Mouse (Mus musculus): ENCODE data around the gene Ankrd13a.
"Not testable (repeated sequence)": the region's sequence is repeated elsewhere in the genome, so short reads cannot be mapped to it uniquely, and the experiment has no call there.

Ankrd13a gene

DNA sequence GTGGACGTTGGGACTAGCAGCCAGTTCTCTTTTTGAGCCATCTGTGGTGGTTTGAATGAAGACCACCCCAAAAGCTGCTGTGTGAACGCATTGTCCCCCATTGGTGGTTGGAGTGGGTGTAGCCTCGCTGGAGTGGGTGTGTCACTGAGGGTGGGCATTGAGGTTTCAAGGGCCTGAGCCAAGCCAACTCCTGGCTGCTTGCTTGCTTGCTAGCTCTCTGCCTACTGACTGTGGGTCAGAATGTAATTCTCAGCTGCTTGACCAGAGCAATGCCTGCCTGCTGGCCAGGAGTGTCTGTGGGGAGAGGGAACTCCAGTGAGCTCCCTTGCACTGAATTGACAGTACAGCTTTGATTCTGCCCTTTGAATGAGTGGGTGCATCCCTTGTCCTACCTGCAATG lies 55.3 kb downstream of the Ankrd13a start:
- in situ Hi-C loops (cut with MseI, MboI) = no loop called here

DNA sequence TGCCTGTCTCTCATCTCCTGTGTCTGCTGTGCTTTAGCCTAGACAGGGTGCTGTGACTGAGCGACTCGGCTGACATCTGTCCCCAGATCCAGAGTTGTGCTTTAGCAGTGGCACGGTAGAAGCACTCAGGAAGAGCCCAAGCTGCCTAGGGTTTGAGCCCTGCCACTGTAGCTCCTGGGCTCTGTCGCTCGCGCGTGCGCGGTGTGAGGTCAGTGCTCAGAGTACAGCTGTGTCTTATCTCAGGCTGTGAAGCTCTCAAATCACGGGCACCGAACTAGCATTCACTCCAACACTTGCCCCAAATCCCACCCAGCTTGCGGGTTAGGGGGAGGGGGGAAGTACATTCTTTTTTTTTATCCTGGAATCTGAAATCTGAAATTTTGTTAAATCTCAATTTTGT lies 62.4 kb downstream of the Ankrd13a start:
- in situ Hi-C loops (cut with MseI, MboI) = no loop called here

- in situ Hi-C loops (cut with MseI, MboI) = not testable (repeated sequence)
These were observed 66.0 kb downstream of the Ankrd13a start for GRCm38 (mm10) chr5:114840481-114840880.

DNA sequence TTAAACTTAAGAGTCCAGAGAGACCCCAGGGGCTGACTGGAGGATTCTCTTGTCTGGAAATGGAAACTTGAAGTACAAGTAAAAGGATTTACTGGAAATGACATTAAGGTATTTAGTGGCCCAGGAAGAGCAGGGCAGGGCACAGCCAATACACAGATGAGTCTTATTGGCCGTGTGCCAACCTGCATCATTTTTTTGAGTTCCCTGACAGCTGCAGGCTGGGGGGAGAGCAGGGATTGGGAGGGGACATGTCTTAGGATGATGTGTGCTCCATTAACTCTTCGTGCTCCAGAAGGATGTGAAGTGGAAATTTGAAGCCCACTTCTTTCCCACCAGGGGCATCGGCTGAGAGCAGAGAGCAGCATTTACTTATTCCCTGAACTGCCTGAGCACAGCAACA lies 67.7 kb downstream of the Ankrd13a start:
- in situ Hi-C loops (cut with MseI, MboI) = not testable (repeated sequence)

- in situ Hi-C loops (cut with MseI, MboI) = no loop called here
These were observed 68.2 kb downstream of the Ankrd13a start for GRCm38 (mm10) chr5:114842674-114843073.

- in situ Hi-C loops (cut with MseI, MboI) = not testable (repeated sequence)
These were observed 69.9 kb downstream of the Ankrd13a start for GRCm38 (mm10) chr5:114844371-114844770.

- in situ Hi-C loops (cut with MseI, MboI) = no loop called here
These were observed 77.2 kb downstream of the Ankrd13a start for GRCm38 (mm10) chr5:114851565-114852236.

- in situ Hi-C loops (cut with MseI, MboI) = not testable (repeated sequence)
These were observed 78.9 kb downstream of the Ankrd13a start, which contains the start of gene 4930519G04Rik for GRCm38 (mm10) chr5:114853364-114853763. TSS of gene 4930519G04Rik (plus strand) at chr5:114853664.

All from mouse trophoblast stem cell (cell line).